Mouse (Mus musculus) cerebellum, adult 18-20 months (tissue): Measurements from ENCODE around the gene Heatr5a.
A peak's percentile ranks its signal among the peaks of the same experiment; 100 is the strongest.

Source experiments
- DNase-seq, 2 experiments: peaks; one replicate each; pipeline ENCODE4 v3.0.0; 2021

Heatr5a gene

DNA sequence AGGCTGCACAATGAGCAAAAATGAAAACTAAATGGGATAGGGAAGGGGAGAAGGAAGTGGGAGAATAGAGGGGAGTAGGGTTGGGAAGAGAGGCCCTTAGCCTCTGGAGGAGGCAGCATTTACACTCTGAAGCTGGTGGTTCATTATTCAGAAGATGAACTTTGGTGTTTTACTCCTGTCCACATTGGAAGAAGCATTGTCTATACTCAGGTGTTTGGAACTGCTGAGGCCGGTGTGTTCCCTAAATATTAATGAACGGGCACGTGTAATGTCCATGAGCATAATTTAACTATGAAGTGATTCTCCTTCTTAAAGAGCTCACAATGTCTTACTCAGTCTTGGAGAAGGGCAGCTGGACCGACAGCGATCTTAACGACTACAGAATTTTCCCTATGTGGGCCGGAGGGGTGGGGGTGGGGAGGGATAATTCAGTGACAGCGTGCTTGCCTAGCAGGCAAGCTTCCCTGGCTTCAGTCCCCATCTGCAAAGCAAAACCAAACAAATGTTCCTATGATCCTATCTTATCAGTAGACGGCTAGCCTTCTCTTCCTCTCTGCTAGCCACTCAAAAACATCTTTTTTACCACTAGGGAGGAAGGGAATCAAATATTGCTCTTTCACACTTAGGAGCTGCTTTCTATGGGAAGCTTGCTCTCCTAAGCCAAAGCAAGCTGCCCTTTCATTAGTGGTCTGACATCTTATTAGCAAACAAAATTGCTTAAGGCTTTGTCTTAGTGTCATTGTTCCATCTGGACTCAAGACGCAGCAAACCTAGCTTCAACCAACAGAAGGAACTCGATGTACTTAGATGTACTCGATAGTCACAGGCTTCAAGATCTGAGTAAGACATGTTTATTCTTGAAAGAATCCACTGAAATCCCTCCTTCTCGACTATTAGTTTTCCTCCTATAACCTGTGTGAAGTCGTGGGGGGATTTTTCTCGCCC, 127.3 kb downstream of the Heatr5a start:
- no peak for DNase-seq

DNA sequence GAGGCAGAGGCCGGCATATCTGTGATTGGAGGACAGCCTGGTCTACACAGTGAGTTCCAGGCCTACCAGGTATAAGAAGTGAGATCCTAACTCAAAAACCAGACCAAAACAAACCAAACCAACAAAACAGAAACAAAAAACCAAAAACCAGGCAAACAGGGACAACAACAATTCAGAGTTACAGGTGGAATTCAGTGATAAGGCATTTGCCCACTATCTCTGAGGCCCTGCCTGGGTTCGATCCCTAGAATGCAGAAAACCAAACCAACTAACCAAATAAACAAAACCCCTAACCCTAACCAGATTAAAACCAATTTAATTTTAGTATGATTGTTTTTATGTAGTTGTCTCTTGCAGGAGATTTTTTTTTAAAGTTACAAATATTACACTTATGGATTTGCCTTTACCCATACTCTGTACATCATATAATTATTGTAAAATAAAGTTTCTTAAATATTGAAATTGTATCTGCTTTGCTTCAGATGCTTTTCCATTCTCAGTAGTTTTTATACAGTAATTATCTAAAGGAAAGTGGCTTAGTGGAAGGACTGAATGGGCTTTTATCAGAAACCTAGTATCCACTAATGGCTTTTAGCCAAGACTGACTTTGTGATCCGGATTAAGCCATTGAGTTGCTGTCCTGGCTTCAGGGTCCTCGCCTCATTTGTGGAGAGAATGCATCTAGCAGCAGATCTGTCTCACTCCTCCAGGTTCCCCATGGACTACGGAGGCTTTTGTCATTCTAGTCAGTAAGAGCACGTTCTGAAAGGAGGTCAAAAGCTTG, 128.8 kb downstream of the Heatr5a start:
- DNase-seq = no peak

DNA sequence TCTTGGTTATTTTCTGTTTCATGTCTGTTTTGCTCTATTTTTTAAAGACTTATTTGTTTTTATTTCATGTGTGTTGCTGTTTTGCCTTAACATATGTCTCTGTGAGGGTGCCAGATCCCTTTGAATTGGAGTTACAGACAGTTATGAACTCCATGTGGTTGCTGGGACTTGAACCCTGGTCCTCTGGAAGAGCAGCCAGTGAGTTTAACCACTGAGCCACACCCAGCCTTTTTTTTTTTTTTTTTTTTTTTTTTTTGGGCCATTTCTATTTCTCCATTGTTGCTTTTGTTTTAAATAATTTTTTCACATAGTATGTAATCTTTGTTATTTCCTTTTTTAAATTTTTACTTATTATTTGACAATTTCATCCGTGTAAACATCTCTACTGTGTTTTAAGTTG, 131.3 kb downstream of the Heatr5a start:
- no peak for DNase-seq

DNA sequence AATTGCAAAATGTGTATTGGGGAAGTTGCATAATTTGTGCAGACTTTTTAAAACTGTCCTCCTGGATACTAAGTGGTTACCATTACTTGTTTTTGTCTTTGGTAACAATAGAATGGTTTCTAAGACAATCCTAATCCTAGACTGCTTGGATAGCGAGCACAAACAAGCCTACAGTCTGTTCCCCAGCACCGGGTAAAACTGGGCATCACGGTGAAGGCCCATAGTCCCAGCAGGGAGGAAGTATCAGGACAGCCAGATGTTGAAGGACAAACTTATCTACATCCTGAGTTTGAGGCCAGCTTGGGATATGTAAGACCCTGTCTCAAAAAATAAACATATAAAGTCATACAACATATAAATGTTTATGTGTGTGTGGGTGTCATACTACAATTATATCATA, 135.9 kb downstream of the Heatr5a start:
- DNase-seq = no peak

DNA sequence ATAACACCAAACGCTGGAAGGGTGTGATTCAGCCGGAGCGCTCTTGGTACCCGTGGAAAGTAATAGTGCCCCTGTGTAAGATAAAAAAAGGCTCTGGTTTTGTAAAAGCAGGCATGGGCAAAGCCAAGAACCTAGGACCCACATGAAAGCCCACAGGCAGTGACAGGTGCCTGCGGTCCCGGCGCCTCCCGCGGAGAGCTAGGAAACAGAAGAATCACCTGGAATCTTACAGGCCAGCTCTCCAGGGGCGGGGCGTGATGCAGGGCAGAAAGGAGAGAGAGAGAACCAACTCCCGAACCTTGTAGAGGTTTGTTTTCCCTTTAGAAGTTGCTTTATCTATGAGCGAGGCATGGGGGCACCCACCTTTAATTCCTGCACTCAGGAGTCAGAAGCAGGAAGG, 139.2 kb downstream of the Heatr5a start:
- no peak for DNase-seq

DNA sequence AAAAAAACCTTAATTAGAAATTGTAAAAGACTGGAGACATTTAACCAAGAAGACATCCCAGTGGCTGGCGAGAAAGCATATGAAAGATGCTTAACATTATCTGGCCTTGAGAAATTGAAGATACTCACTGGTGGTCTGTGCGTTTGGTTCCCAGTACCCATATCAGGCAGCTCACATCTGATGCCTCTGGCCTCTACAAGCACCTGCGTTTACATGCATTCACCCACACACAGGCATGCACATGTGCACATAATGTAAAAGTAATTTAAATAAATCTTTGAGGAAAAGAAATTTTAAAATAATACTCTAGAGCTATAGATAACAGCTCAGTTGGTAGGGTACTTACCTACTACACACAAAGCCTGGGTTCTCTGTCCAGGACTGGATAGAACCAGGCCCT, 139.8 kb downstream of the Heatr5a start:
- no peak for DNase-seq

DNA sequence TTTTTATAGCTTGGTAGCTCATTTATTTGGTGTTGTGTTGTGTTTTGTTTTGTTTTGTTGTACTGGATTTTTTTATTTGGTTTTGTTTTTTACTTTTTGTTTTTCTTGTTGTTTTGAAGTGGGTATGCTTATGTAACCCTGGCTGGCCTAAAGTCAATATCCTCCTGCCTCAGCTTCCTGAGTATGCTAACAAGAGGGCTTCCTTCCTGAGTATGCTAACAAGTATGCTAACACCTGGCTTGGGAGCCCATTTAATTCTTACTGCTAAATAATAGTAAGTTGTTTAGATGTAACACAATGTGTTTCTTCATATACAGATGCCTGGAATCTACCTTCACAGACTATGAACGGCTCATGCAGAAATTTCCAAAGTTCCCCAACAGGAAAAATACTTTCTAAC, 140.4 kb downstream of the Heatr5a start:
- DNase-seq = no peak

DNA sequence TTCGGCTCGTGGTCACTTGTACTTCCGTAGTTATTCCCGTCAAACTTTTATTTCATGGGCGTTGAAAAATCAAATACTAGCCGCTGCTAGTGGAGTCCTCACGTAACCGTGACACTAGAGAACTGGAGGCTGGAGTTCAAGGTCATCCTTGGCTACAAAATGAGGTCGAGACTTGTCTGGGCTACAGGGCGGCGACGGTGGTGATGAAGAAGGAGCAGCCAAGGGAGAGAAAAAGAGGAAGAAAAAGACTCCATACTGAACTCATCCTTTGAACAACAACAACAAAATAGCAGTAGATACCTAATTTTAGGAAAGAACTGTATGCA, 141.1 kb downstream of the Heatr5a start:
- DNase-seq = no peak

DNA sequence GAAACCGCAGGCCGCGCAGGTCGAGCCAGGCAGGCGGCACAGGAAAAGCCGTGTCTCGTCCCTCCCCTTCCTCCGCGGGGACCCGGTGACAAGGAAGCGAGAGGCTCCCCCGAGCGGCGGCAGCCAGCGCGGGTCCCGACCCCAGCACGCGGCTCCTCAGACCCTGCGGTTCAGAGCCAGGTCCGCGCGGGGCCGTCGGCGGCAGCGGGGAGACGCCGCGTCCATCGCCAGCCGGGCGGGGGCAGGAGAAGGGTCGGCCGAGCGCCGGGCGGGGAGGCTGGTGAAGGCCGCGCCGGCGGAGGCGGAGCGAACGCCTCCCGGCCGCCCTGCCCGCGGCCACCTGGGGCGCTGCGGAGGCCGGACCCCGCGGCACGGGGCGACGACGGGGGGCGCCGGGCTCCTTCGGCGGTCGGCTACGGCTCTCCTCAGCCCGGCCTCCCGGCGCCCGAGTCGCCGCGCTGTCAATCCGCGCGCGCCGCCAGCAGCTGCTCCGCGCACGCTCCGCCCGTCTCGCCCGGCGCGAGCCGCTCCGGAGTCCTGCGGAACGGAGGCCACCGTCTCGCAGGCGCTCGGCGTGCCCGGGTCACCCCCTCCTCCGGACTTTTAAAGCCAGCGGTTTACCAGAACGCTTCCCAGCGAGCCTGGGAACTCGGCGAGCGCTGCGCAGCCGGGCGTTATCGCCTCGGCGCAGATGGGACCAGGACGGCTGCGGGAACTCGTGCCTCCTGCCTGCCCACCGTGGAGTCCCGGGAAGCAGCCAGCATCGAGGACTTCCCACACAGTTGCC, 141.6 kb downstream of the Heatr5a start, which contains the start of gene Hectd1:
Gene Hectd1, minus strand, starts transcription at position 247 of the 787 bp plus-strand sequence.
- peak; percentile 75 to 87 for DNase-seq

DNA sequence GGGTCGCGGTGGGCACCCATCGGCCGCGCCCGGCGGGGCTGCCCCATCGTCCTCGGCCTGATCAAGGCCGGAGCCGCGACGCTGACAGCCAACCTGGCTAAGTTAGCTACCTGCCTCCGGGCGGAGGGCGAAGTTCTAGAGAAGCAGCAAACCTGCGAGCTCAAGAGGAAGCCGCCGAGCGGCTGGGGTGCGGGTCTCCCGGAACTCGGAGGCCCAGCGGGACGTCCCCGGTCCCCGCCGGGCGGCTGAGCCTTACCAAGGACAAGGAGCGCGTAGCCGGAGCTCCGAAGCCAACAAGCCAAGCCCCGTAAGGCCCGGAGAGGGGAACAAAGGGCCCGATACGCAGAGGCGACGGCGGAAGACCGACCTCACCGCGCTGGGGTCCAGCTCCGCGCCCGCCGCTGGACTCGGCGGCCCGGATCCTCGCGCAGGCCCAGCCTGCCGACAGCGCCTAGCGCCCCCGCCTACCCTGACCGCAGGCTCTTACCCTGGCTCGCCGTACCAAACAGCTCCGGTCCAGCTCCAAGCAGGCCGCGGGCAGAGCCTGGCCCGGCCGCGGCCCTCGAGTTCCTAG, 142.3 kb downstream of the Heatr5a start:
- DNase-seq = peak in 1 of 2 experiments; percentile 40

DNA sequence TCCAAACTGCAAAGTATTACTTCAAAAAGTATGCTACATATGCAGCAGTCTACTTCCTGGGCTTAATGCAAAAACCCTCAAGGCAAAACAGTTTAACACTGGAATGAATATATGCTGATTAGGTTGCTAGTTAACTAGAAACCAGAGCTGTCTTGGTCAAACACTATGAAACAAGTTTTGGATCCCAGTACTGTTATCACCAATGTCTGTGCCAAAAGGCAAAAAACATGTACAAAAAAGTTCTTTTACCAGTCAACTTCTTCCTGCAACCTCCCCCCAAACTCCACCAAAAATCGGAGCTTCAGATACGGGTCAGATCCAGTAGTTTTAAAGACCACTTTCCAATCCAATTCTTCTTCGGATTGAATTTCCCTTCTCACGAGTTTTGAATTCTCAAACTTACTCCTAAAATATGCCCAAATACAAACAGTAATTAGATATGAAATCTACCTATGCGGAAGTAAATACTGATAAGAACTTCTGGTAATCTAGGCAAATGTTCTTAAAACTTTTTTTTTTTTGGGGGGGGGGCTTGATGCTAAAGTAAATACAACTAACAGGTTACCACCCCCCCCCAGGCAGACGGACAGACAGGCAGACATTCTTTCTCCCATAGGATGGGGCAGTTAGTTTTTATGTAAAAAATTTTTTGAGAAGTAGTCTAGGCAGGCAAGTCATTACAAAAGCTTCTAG, 143.0 kb downstream of the Heatr5a start:
- no peak for DNase-seq
